32 mouse cellular contexts compared by ENCODE assay signal in genomic region chr11:84145201-84145798, GRCm38 (mm10). TPM values are rescaled to one million over a fixed set of nuclear protein-coding genes. Genes with fewer than 3 reads are reported as not detected.
"Had no signal": no experiment of that assay in that cellular context is flagged by ENCODE, and none has a peak within 500 bp of the region (broad histone marks: within the 10 kb centered on the region; RNA-seq: fewer than 3 reads in every experiment).

No protein-coding gene starts in this region.

- H3K4me3 ChIP-seq: heart, adult 2 months; heart, embryonic 13.5 days; heart, embryonic 15.5 days; hindbrain, embryonic 13.5 days; hindbrain, embryonic 15.5 days; layer of hippocampus, adult 2 months; left cerebral cortex, adult 2 months; limb, embryonic 10.5 days; limb, embryonic 12.5 days had no signal

- H3K36me3 ChIP-seq: heart, embryonic 13.5 days; heart, embryonic 15.5 days; hindbrain, embryonic 13.5 days; hindbrain, embryonic 15.5 days; limb, embryonic 10.5 days; limb, embryonic 12.5 days had no signal

- DNase-seq: gastrocnemius, postnatal 14 days; gastrocnemius, postnatal 36 days; heart, adult 11 months; heart, adult 2 months; heart, postnatal 14 days; heart, postnatal 36 days; kidney, postnatal 10 days; kidney, postnatal 4 days; liver had no signal

- H3K9me3 ChIP-seq: heart, embryonic 13.5 days; heart, embryonic 15.5 days; hindbrain, embryonic 13.5 days; hindbrain, embryonic 15.5 days; limb, embryonic 10.5 days; limb, embryonic 12.5 days had no signal

- H3K4me1 ChIP-seq: heart, embryonic 13.5 days; heart, embryonic 15.5 days; hindbrain, embryonic 13.5 days; hindbrain, embryonic 15.5 days; limb, embryonic 10.5 days; limb, embryonic 12.5 days had no signal

- H3K27me3 ChIP-seq: heart, embryonic 15.5 days; hindbrain, embryonic 13.5 days; hindbrain, embryonic 15.5 days; limb, embryonic 12.5 days had no signal

- H3K9ac ChIP-seq: heart, embryonic 13.5 days; heart, embryonic 15.5 days; hindbrain, embryonic 13.5 days; hindbrain, embryonic 15.5 days; limb, embryonic 12.5 days had no signal

- ATAC-seq: hindbrain, postnatal 0 days had no signal

- H3K4me2 ChIP-seq: heart, embryonic 11.5 days; heart, embryonic 13.5 days; heart, embryonic 15.5 days; hindbrain, embryonic 13.5 days; hindbrain, embryonic 15.5 days; limb, embryonic 12.5 days had no signal

- H3K27ac ChIP-seq: heart, adult 2 months; heart, embryonic 13.5 days; heart, embryonic 15.5 days; hindbrain, embryonic 13.5 days; hindbrain, embryonic 15.5 days; hindbrain, postnatal 0 days; layer of hippocampus, adult 2 months; left cerebral cortex, adult 2 months; limb, embryonic 10.5 days; limb, embryonic 12.5 days had no signal

RNA-seq across cellular contexts. Expression of gene Gm11437, which starts 22.0 kb away (rescaled TPM):
- total RNA-seq: gastrocnemius, adult 18-20 months; gastrocnemius, adult 8-10 months; gastrocnemius, postnatal 14 days; gastrocnemius, postnatal 36 days; heart, adult 2 months; heart, postnatal 14 days; heart, postnatal 36 days; hematopoietic stem cell, adult 5-6 weeks; hindbrain, postnatal 0 days; layer of hippocampus, adult 2 months; layer of hippocampus, postnatal 10 days; layer of hippocampus, postnatal 25 days; left cerebral cortex, adult 2 months; left cerebral cortex, postnatal 14 days; left cerebral cortex, postnatal 36 days had no signal
- polyA plus RNA-seq: heart, adult 2 months; heart, embryonic 11.5 days; heart, embryonic 13.5 days; heart, embryonic 15.5 days; heart, postnatal 0 days; hindbrain, embryonic 11.5 days; hindbrain, postnatal 0 days; kidney, adult 2 months; kidney, embryonic 14.5 days; kidney, embryonic 16.5 days; limb, embryonic 10.5 days; limb, embryonic 12.5 days; limb, embryonic 14.5 days had no signal
